Mouse (Mus musculus): ENCODE measurements around the gene Znrf1.

The Znrf1 gene

DNA sequence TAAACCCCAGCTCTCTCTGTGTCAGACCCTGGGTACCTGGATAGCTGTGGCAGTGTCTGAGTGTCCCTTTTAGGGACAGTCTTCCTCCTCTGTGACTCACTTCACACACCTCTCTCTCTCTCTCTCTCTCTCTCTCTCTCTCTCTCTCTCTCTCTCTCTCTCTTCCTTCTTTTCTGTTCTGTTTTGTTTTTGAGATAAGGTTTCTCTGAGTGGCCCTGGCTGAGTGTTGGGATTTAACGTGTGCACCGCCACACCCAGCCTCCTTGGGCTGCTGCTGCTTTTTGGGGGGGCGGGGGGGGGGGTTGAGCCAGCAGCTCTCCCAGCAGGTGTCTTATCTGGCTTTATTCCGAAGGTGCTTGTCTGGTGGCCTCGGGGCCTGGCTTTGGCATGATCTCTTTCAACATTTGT is 29.9 kb downstream of the Znrf1 start:
- ATAC-seq (ENCODE audit: insufficient number of reproducible peaks, low FRiP score, low TSS enrichment), result no peak

DNA sequence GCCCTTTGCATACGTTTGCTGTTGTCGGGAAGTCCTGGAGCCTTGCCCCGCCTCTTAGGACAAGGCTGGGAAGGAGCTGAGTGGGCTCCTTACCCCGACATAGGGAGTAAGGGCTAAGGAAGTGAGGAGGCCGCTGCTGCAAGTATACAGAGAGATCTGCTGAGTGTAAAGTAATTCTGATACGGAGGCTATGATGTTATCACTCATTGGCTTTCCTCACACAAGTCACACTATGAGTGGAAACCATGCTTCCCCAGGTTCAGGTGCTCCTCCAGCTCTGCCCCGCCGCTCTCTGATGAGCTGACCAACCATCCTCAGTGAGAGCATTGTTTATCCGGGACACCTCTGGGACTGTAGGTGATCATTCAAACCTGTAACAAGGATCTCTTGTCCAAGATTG is 30.4 kb downstream of the Znrf1 start:
- ATAC-seq (ENCODE audit: insufficient number of reproducible peaks, low FRiP score, low TSS enrichment), result no peak

GRCm38 (mm10) chr8:111567571-111567970 is 31.7 kb downstream of the Znrf1 start:
- ATAC-seq (ENCODE audit: insufficient number of reproducible peaks, low FRiP score, low TSS enrichment), result no peak

DNA sequence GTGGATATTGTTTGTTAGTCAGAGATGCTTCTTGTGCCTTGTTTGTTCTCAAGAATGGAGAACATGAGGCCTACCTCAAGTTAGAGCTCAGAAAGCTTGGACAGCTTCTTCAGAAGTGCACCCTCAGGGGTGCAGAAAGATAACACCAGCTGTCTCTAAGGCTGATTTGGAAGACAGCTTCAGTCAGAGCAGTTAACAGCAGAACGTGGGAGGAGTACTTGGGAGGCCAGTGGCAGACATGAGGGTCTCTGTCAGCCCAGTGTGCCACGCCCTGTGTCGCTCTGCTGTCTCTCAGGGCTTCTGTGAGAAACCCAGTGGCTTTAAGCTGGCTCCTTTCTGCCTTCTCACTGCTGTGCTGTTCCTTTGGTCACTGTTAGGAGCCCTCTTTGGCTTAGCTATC is 32.1 kb downstream of the Znrf1 start:
- no peak for ATAC-seq (ENCODE audit: insufficient number of reproducible peaks, low FRiP score, low TSS enrichment)

- 0 out of 2 replicates have a peak, but pooled peaks have one; percentile 31 for ATAC-seq (ENCODE audit: insufficient number of reproducible peaks, low FRiP score, low TSS enrichment)
Measured at GRCm38 (mm10) chr8:111569926-111570325, 34.0 kb downstream of the Znrf1 start.

DNA sequence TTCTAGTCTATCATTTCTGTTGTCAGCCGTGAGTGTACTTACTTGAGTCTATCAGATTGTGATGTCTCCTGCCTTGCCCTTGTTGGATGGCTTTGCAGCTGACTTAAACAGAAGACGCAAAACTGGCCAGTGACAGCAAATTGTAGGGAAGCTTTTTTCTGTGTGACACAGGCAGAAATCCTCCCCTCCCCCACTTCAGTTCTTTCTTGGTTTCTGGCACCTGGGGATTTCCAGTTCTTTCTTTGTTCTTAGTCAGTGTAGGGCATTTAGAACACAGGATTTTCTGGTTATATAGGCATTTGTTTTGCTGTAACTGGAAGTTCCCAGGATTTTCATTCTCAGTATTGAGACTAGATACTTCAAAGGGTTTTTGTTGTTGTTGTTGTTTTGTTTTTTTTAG is 34.5 kb downstream of the Znrf1 start:
- no peak for ATAC-seq (ENCODE audit: insufficient number of reproducible peaks, low FRiP score, low TSS enrichment)

DNA sequence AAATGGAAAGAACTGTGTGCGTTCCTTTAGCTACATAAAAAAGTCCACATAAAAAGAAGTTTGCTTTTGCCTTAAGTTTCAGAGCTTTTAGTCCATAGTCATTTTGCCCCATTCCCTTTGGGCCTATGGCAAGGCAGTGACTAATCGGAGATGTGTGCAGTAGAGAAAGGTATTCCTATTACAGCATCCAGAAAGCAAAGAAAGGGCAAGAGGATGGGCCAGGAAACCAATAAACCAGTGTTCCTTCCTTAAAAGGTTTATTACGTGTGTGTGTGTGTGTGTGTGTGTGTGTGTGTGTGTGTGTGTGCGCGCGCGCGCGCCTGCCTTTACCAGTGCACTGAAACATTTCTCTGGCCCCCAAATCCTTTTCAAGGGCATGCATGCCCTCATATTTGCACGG is 35.8 kb downstream of the Znrf1 start:
- no peak for ATAC-seq (ENCODE audit: insufficient number of reproducible peaks, low FRiP score, low TSS enrichment)

DNA sequence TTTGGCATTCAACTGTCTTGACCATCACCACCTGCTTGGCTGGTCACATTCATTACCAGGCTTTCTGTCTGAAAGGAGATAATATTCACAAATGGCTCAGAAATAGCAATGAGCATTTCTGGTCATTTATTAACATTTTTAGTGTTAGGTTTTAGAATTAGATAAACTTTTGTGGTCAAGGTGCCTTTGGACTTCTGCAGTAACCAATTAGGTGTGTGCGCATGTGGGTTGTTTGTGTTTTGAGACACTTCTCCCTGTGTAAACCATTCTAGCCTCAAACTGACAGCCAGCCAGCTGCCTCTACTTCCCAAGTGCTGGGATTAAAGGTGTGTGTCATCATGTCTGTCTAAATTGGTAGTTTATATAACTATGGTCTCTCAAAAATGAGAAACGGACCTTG is 36.5 kb downstream of the Znrf1 start:
- no peak for ATAC-seq (ENCODE audit: insufficient number of reproducible peaks, low FRiP score, low TSS enrichment)

DNA sequence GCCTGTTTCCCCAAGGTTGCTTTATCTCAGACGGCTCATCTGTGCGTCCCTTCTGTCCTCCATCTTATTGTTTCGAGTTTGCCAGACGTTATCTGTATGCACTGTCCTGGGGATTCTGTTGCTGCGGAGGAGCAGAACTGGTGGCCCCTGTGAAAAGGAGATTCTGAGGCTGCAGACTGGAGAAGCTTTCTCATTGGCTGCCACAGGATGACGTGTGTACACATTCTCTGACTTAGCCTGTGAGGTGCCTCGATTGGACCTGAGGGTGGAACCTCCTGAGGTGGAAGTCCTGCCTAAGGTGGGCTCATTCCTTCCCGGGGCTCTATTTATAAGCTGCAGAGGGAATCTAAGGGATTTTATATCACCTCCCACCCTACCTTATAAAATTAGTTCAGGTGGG is 37.7 kb downstream of the Znrf1 start:
- ATAC-seq (ENCODE audit: insufficient number of reproducible peaks, low FRiP score, low TSS enrichment), result no peak

- ATAC-seq (ENCODE audit: insufficient number of reproducible peaks, low FRiP score, low TSS enrichment), result no peak
Measured at GRCm38 (mm10) chr8:111574016-111574415, 38.1 kb downstream of the Znrf1 start.

DNA sequence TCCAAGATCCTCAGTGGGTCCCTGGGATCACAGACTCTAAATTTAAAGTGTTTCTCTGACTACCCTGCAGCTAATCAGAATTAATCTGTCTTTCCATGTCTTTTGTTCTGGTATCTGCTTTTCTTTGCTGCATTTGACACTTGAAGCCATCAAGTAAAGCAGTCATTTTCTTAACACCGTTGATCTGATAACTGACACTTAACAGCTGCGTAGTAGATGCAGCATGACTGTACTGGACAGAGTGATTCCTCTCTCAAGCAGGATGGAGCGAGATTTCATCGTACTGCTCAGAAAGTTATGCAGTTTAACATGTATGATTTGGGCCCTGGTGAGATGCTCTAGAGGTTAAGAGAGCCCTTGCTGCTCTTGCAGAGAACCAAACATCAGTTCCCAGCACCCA is 39.6 kb downstream of the Znrf1 start:
- ATAC-seq (ENCODE audit: insufficient number of reproducible peaks, low FRiP score, low TSS enrichment), result no peak

DNA sequence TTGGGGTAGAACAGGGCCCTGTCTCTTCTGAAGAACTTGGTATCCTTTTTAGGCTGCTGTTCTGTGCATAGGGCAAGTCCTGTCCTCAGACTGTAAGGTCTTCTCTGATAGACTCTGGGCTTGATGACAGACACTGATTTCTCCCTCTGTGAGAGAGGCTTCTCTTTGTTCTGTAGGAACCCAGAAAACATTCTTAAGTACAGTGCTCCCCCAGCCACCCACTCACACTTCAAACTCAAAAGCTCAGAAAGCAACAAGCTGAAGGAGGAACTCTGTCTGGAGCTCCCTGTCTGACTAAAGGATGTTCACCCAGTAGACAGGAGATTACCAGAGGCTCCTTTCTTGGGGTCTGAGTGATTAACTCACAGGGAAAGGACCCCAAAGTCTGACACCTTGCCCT is 40.6 kb downstream of the Znrf1 start:
- no peak for ATAC-seq (ENCODE audit: insufficient number of reproducible peaks, low FRiP score, low TSS enrichment)

GRCm38 (mm10) chr8:111577880-111578533 is 42.1 kb downstream of the Znrf1 start:
- no peak for ATAC-seq (ENCODE audit: insufficient number of reproducible peaks, low FRiP score, low TSS enrichment)

DNA sequence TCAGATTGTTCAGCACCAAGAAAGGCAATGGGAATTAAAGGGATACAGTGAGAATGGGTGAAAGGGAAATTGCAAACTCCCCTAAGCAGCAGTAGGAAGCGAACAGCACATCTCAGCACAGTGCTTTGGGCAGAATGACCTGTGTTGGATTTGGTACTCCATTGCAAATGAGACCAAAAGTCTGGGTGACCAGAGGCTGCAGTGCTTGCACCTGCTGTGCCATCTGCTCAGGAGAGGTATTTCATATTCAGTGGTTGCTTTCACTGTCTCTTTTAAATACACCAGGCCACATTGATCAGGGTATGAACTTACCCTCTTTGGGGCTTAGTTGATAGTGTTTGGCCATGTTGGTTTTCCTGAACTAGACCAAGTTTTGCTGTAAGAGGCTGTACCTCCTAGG is 43.4 kb downstream of the Znrf1 start:
- peak; percentile 79; the same call in 1 of the 2 replicates for ATAC-seq (ENCODE audit: insufficient number of reproducible peaks, low FRiP score, low TSS enrichment)

GRCm38 (mm10) chr8:111580306-111580705 is 44.4 kb downstream of the Znrf1 start:
- no peak for ATAC-seq (ENCODE audit: insufficient number of reproducible peaks, low FRiP score, low TSS enrichment)

DNA sequence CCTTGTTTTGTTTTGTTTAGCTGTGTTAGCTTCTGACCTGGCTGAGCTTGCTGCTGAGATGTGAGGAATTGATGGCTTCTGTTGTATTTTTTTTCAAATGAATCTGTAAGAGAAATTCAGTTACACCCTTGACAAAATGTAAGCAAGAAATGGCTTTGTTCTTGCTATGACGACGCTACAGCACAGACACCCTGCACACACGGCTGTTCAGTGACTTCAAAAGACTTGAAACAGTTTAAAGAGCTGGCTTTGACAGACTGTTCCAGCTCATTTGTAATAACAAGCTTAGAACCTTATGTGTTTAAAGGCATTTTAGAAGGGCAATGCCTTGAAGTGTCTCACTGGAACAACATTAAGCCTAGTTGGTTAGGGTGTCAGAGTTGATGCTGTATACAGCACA is 46.5 kb downstream of the Znrf1 start:
- ATAC-seq (ENCODE audit: insufficient number of reproducible peaks, low FRiP score, low TSS enrichment), result no peak

- no peak for ATAC-seq (ENCODE audit: insufficient number of reproducible peaks, low FRiP score, low TSS enrichment)
Measured at GRCm38 (mm10) chr8:111584946-111585345, 49.0 kb downstream of the Znrf1 start.

- ATAC-seq (ENCODE audit: insufficient number of reproducible peaks, low FRiP score, low TSS enrichment), result no peak
Measured at GRCm38 (mm10) chr8:111587545-111588094, 51.7 kb downstream of the Znrf1 start.

- no peak for ATAC-seq (ENCODE audit: insufficient number of reproducible peaks, low FRiP score, low TSS enrichment)
Measured at GRCm38 (mm10) chr8:111588336-111588735, 52.4 kb downstream of the Znrf1 start.

DNA sequence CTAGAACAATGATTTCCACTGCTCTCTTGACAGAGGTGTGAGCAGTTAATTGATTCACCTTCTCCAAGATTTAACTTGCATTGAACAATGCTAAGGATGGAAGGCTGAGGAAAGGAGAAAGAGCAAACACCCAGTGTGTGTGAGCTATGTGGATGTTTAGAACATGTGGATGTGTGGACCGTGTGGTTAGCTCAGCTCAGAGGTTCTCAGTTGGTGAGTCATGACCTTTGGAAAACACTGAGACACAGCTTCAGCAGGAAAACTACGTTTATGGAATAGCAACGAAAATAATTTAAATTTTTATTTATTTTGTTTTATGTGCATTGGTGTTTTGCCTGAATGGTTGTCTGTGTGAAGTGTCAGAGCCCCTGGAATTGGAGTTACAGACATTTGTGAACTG is 54.3 kb downstream of the Znrf1 start:
- ATAC-seq (ENCODE audit: insufficient number of reproducible peaks, low FRiP score, low TSS enrichment), result no peak

GRCm38 (mm10) chr8:111591176-111591575 is 55.3 kb downstream of the Znrf1 start:
- ATAC-seq (ENCODE audit: insufficient number of reproducible peaks, low FRiP score, low TSS enrichment), result no peak

DNA sequence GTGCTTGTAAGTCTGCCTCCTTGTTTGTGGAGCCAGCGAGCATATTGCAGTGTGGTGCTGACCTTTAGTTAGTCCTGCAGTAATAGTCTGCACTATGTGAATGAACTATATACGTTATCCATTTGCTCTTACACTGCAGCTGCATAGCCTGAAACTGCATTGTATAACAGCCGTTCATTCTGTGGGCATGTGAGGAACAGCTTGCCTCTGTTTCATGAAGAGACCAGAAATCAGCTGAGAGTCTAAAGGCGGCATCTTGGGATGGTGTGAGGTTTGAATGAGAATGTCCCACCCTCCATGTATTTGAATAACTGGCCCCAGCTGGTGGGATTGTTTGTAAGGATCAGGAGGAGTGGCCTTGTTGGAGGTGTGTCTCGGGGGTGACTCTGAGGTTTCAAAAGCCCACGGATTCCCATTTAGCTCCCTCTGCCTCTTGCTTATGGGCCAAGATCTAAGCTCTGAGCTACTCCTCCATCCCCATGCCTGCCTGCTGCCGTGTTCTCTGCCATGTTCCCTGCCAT is 56.6 kb downstream of the Znrf1 start:
- no peak for ATAC-seq (ENCODE audit: insufficient number of reproducible peaks, low FRiP score, low TSS enrichment)
